Mouse (Mus musculus) forebrain, embryonic 11.5 days (tissue): ENCODE measurements around the gene Capzb. TPM values are rescaled to one million over a fixed set of nuclear protein-coding genes. Genes with fewer than 3 reads are reported as not detected.

Experiments
- ATAC-seq: fragments of 200-750 bp; cut with Nextera tagmentation; replicated peaks from 2 replicates; pipeline ENCODE4 v1.8.0; 2017; ENCODE audit warnings: moderate TSS enrichment; ENCODE audit not compliant: low FRiP score
- DNase-seq: peaks from one replicate; pipeline ENCODE4 v3.0.0-alpha.2; 2017; ENCODE audit warnings: low spot score
- H3K27ac ChIP-seq: fragments of 300-500 bp; sonication (generic); 2 replicates; pipeline ENCODE4 v1.5.1; 2014; ENCODE audit warnings: low read depth, low read length
- H3K27me3 ChIP-seq: fragments of 300-500 bp; sonication (generic); 2 replicates; pipeline ENCODE4 v1.6.1; 2014; ENCODE audit warnings: mild to moderate bottlenecking, low read length, mixed read lengths; ENCODE audit not compliant: control insufficient read depth, insufficient read depth
- H3K36me3 ChIP-seq: fragments of 300-500 bp; sonication (generic); 2 replicates; pipeline ENCODE4 v1.6.1; 2014; ENCODE audit warnings: mild to moderate bottlenecking, low read length, moderate library complexity, mixed read lengths; ENCODE audit not compliant: control insufficient read depth, insufficient read depth
- H3K4me1 ChIP-seq: fragments of 300-500 bp; sonication (generic); replicated peaks from 2 replicates; pipeline ENCODE4 v1.6.1; 2014; ENCODE audit warnings: low read length, mixed read lengths; ENCODE audit not compliant: control insufficient read depth, insufficient read depth
- H3K4me2 ChIP-seq: fragments of 300-500 bp; sonication (generic); 2 replicates; pipeline ENCODE4 v1.6.1; 2014; ENCODE audit warnings: low read depth, mild to moderate bottlenecking, low read length, moderate library complexity, mixed read lengths; ENCODE audit not compliant: severe bottlenecking
- H3K4me3 ChIP-seq: fragments of 300-500 bp; sonication (generic); 2 replicates; pipeline ENCODE4 v1.5.1; 2014; ENCODE audit warnings: low read depth, low read length
- H3K9ac ChIP-seq: fragments of 300-500 bp; sonication (generic); 2 replicates; pipeline ENCODE4 v1.6.1; 2014; ENCODE audit warnings: low read length
- H3K9me3 ChIP-seq: fragments of 300-500 bp; sonication (generic); 2 replicates; pipeline ENCODE4 v1.6.1; 2016; ENCODE audit warnings: low read length, mixed read lengths; ENCODE audit not compliant: control insufficient read depth
- WGBS: fragments of 180-500 bp; shearing (Covaris S2); extraction: QIAGEN DNeasy Blood & Tissue Kit; methylation state at CpG from one replicate; pipeline ENCODE4 v1.1.7; 2014; 5-methylcytosine and 5-hydroxymethylcytosine counted together
- polyA plus RNA-seq: library from polyadenylated mRNA; unstranded; fragments of >200 nt; fragmentation: Nextera tagmentation; extraction: Ambion mirVana; gene quantifications from 2 replicates; pipeline ENCODE4 v1.2.1, GENCODE M21; 2014

Gene Capzb
- polyA plus RNA-seq, 1 experiment from 2014 or later: 238 TPM

- Histone ChIP-seq H3K27ac (no peak overlapping the region), H3K9me3 (no peaks in the 10 kb centered on the region), H3K4me3 (no peak overlapping the region), H3K27me3 (no peaks in the 10 kb centered on the region), H3K36me3 (no peaks in the 10 kb centered on the region), H3K9ac (no peak overlapping the region), H3K4me2 (no peak overlapping the region), H3K4me1 (no peaks in the 10 kb centered on the region)
- DNase-seq: no peak
- WGBS: 92% methylated on average over 4 of the region's 4 CpGs
- no peak for ATAC-seq
Observed at GRCm38 (mm10) chr4:139225944-139226343, 33.2 kb downstream of the Capzb start.

DNA sequence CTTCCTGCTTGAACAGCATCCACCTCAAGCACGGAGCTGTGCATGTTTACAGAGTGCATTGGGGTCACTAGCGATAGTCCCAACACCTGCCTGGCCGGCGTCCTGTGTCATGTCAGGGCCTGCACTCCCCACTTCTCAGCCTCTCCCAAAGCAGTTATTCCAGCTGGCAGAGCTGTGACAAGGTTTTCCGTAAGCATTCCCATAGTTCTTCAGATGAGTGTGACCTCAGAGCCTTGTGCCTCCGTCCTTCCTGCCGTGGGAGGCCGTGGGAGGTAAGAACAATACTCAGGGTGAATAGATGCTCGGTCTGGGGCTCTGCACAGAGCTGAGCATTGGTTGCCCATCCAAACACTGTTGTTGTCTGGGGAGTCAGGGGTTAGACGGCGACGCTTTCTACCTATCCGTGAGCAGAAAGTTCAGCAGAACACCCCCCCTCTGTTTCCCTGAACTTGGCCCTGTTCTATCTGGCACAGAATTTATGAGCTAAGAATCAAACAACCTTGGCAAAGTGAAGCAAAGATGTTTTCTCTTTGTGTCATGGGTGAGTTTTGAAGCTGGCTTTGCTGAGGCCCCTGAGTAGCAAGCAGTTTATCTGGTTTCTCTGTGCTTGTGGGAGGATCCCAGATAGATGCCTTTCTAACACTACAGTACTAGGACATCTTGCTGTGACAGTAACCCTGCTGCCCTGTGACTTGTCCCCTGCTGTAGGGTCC lies 34.0 kb downstream of the Capzb start:
- no peak overlapping the region for H3K4me3 ChIP-seq
- no peaks in the 10 kb centered on the region for H3K27me3 ChIP-seq
- ATAC-seq (no peak), DNase-seq (no peak)
- no peak overlapping the region for H3K4me2 ChIP-seq
- no peak overlapping the region for H3K27ac ChIP-seq
- no peak overlapping the region for H3K9ac ChIP-seq
- no peaks in the 10 kb centered on the region for H3K4me1 ChIP-seq
- WGBS: 90% methylated on average over 13 of the region's 13 CpGs
- no peaks in the 10 kb centered on the region for H3K36me3 ChIP-seq
- no peaks in the 10 kb centered on the region for H3K9me3 ChIP-seq

- Histone ChIP-seq H3K9ac (no peak overlapping the region), H3K36me3 (no peaks in the 10 kb centered on the region), H3K4me2 (no peak overlapping the region), H3K4me3 (no peak overlapping the region), H3K27me3 (no peaks in the 10 kb centered on the region), H3K9me3 (no peaks in the 10 kb centered on the region), H3K4me1 (no peaks in the 10 kb centered on the region; the same call in 1 of the 2 replicates), H3K27ac (no peak overlapping the region)
- 92% methylated on average over 7 of the region's 7 CpGs for WGBS
- ATAC-seq: no peak
- DNase-seq: no peak
Observed at GRCm38 (mm10) chr4:139227923-139228322, 35.2 kb downstream of the Capzb start.

DNA sequence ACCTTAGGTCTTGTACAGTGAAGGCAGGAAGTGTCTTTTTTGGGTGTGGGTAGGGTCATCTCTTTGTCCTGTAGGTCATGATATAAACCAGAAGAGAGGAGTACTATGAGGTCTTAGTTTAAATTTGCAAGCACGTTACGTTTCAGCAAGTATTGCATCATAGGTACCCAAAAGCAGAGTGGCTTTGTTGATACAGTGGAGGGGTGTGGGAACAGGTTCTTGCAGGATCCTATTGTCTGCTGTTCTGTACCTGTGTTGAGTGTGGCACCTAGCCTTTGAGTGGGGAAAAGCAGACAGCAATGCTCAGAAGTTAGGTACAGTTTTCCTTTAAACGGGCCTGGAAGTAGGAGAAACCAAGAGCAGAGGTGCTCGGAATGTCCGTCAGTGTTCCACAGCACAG lies 36.6 kb downstream of the Capzb start:
- no peak overlapping the region for H3K4me2 ChIP-seq
- no peaks in the 10 kb centered on the region; the same call in 1 of the 2 replicates for H3K4me1 ChIP-seq
- WGBS: 90% methylated on average over 5 of the region's 5 CpGs
- H3K36me3 ChIP-seq: no peaks in the 10 kb centered on the region
- no peak overlapping the region for H3K9ac ChIP-seq
- H3K4me3 ChIP-seq: no peak overlapping the region
- no peaks in the 10 kb centered on the region for H3K9me3 ChIP-seq
- ATAC-seq (no peak), DNase-seq (no peak)
- H3K27ac ChIP-seq: no peak overlapping the region
- no peaks in the 10 kb centered on the region for H3K27me3 ChIP-seq

GRCm38 (mm10) chr4:139230376-139231120 lies 37.8 kb downstream of the Capzb start:
- Histone ChIP-seq H3K9ac (no peak overlapping the region), H3K9me3 (no peaks in the 10 kb centered on the region), H3K4me1 (no peaks in the 10 kb centered on the region; the same call in 1 of the 2 replicates), H3K27me3 (no peaks in the 10 kb centered on the region), H3K36me3 (no peaks in the 10 kb centered on the region), H3K27ac (no peak overlapping the region), H3K4me3 (no peak overlapping the region), H3K4me2 (no peak overlapping the region)
- 69% methylated on average over 11 of the region's 11 CpGs for WGBS
- no peak for DNase-seq
- ATAC-seq: no peak

GRCm38 (mm10) chr4:139231163-139231562 lies 38.5 kb downstream of the Capzb start:
- H3K4me1 ChIP-seq: no peaks in the 10 kb centered on the region; the same call in 1 of the 2 replicates
- no peak for ATAC-seq
- no peak for DNase-seq
- no peak overlapping the region for H3K4me3 ChIP-seq
- WGBS: 87% methylated on average over 8 of the region's 8 CpGs
- H3K36me3 ChIP-seq: no peaks in the 10 kb centered on the region
- H3K27ac ChIP-seq: no peak overlapping the region
- no peaks in the 10 kb centered on the region for H3K27me3 ChIP-seq
- H3K9me3 ChIP-seq: no peaks in the 10 kb centered on the region
- H3K9ac ChIP-seq: no peak overlapping the region
- H3K4me2 ChIP-seq: no peak overlapping the region

- no peaks in the 10 kb centered on the region for H3K27me3 ChIP-seq
- ATAC-seq (no peak), DNase-seq (peak; percentile 64)
- H3K9ac ChIP-seq: no peak overlapping the region
- 47% methylated on average over 6 of the region's 6 CpGs for WGBS
- H3K4me2 ChIP-seq: no peak overlapping the region
- H3K36me3 ChIP-seq: no peaks in the 10 kb centered on the region
- H3K27ac ChIP-seq: 0 out of 2 replicates have a peak overlapping the region, but pooled peaks have one; percentile 31
- H3K4me1 ChIP-seq: no peaks in the 10 kb centered on the region; the same call in 1 of the 2 replicates
- H3K4me3 ChIP-seq: no peak overlapping the region
- H3K9me3 ChIP-seq: no peaks in the 10 kb centered on the region
Observed at GRCm38 (mm10) chr4:139232479-139233145, 39.9 kb downstream of the Capzb start.

DNA sequence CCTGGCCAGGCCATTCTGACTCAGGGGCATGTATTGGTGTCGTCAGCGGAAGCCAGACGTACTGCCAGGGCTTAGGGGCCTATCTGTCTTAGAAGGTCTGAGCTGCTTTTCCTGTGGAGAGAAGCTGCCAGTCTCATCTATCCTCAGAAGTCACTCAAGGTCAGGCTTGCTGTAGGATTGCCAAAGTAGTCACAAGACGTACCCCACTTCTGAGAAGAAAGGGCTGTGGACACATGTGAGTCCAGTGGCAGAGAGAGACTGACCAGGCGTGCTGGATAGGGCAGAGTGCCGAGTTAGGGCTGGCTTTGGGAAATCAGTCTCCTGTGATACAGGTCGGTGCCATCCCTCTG lies 40.4 kb downstream of the Capzb start:
- Histone ChIP-seq H3K27ac (no peak overlapping the region), H3K9ac (no peak overlapping the region), H3K4me2 (no peak overlapping the region), H3K4me3 (no peak overlapping the region), H3K4me1 (no peaks in the 10 kb centered on the region; the same call in 1 of the 2 replicates), H3K36me3 (no peaks in the 10 kb centered on the region), H3K9me3 (no peaks in the 10 kb centered on the region), H3K27me3 (no peaks in the 10 kb centered on the region)
- no peak for ATAC-seq
- no peak for DNase-seq
- 92% methylated on average over 7 of the region's 7 CpGs for WGBS
